Mouse (Mus musculus): ENCODE measurements around the gene Zfp825. TPM values are rescaled to one million over a fixed set of nuclear protein-coding genes. Genes with fewer than 3 reads are reported as not detected.
"Not testable (repeated sequence)": the region's sequence is repeated elsewhere in the genome, so short reads cannot be mapped to it uniquely, and the experiment has no call there.

Gene Zfp825
- 1 to 10 TPM; 6.3 to 6.8 TPM for total RNA-seq (2021)
- long read RNA-seq, experiment 1, partial matches to known transcripts, result 0 of 5 reads
- long read RNA-seq, experiment 1, other reads (novel, unspliced or antisense), result 2 of 5 reads
- long read RNA-seq, experiment 2, partial matches to known transcripts, result 0 of 3 reads
- long read RNA-seq, experiment 2, other reads (novel, unspliced or antisense), result 0 of 3 reads

GRCm38 (mm10) chr13:74493911-74494679, at the start of gene Zfp825:
Zfp825 (minus strand) TSS chr13:74493992.
- intact Hi-C loops (cut with DNase I), result no loop called here
- peak; percentile 81 to 88 for DNase-seq (ENCODE audit: low spot score in 2 of 2)

DNA sequence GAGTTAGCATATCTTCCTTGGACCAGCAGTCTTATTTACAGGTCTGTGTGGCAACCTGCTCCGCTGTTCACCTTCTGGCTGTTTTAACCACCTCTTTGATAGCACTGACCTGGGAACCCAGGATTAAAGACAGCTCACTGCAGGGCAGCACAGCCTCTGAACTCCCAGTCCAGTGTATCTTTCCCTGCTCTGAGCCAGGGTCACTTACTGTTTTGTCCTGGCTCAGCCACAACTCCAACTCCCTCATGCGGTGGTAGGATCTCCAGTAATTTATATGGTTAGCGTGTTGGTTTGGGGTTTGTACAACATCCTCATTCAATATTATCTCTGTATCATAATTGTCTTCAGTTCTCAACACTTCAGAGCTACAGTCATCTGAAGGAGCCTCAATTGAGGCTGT, 41.6 kb upstream of the Zfp825 start:
- intact Hi-C loops (cut with DNase I), result loop anchor here (10.0 kb wide), 1 partner anchor 191 kb away; no protein-coding TSS in a partner anchor
- not testable (repeated sequence) for DNase-seq (ENCODE audit: low spot score in 2 of 2)

DNA sequence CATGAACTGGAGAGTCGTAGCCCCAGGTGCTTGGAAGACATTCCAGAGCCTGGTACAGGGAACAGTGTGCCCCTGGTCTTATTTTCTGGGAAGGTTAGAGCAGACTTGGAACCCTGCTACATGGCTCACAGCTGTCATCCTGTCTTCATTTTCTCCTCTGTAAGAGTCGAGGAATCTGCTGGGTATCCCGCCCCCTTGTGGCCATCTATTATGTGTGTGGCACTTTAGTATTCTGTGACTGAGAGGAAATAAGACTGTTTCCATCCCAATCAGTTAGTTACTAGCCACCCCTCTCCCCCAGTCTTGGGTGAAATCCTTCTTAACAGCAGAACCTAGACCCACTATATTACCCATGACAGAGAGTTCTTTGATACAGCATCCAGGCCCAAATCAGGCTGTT, 41.1 kb upstream of the Zfp825 start:
- peak; percentile 35 to 59 for DNase-seq (ENCODE audit: low spot score in 2 of 2)
- intact Hi-C loops (cut with DNase I), result loop anchor here (10.0 kb wide), 1 partner anchor 190 kb away; no protein-coding TSS in a partner anchor

DNA sequence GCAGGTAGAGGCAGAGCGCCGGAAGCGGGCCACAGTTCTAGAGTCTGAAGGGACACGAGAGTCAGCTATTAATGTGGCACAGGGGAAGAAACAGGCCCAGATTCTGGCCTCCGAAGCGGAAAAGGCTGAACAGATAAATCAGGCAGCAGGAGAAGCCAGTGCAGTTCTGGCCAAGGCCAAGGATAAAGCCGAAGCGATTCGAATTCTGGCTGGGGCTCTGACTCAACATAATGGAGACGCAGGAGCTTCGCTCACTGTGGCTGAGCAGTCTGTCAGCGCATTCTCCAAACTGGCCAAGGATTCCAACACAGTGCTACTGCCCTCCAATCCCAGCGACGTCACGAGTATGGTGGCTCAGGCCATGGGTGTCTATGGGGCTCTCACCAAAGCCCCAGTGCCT, 40.3 kb upstream of the Zfp825 start:
- intact Hi-C loops (cut with DNase I), result loop anchor here (10.0 kb wide), 1 partner anchor 189 kb away; no protein-coding TSS in a partner anchor
- no peak for DNase-seq (ENCODE audit: low spot score in 2 of 2)

- not testable (repeated sequence) for DNase-seq (ENCODE audit: low spot score in 2 of 2)
- intact Hi-C loops (cut with DNase I), result loop anchor here (10.0 kb wide), 1 partner anchor 186 kb away; no protein-coding TSS in a partner anchor
Measured at GRCm38 (mm10) chr13:74531251-74531650, 37.5 kb upstream of the Zfp825 start.

DNA sequence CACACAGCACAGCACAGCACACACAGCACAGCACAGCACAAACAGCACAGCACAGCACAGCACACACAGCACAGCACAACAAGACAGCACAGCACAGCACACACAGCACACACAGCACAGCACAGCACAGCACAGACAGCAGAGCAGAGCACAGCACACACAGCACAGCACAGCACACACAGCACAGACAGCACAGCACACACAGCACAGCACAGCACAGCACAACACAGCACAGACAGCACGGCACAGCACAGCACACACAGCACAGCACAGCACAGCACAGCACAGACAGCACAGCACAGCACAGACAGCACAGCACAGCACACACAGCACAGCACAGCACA, 35.6 kb upstream of the Zfp825 start:
- DNase-seq (ENCODE audit: low spot score in 2 of 2); intact Hi-C loops (cut with DNase I): not testable (repeated sequence)

DNA sequence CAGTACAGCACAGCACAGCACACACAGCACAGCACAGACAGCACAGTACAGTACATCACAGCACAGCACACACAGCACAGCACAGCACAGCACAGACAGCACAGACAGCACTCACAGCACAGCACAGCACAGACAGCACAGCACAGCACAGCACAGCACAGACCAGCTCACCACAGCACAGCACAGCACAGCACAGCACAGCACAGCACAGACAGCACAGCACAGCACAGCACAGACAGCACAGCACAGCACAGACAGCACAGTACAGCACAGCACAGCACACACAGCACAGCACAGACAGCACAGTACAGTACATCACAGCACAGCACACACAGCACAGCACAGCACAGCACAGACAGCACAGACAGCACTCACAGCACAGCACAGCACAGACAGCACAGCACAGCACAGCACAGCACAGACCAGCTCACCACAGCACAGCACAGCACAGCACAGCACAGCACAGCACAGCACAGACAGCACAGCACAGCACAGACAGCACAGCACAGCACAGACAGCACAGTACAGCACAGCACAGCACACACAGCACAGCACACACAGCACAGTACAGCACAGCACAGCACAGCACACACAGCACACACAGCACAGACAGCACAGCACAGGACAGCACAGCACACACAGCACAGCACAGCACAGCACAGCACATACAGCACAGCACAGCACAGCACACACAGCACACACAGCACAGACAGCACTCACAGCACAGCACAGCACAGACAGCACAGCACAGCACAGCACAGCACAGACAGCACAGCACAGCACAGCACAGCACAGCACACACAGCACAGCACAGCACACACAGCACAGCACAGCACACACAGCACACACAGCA, 35.0 kb upstream of the Zfp825 start:
- intact Hi-C loops (cut with DNase I); DNase-seq (ENCODE audit: low spot score in 2 of 2): not testable (repeated sequence)

DNA sequence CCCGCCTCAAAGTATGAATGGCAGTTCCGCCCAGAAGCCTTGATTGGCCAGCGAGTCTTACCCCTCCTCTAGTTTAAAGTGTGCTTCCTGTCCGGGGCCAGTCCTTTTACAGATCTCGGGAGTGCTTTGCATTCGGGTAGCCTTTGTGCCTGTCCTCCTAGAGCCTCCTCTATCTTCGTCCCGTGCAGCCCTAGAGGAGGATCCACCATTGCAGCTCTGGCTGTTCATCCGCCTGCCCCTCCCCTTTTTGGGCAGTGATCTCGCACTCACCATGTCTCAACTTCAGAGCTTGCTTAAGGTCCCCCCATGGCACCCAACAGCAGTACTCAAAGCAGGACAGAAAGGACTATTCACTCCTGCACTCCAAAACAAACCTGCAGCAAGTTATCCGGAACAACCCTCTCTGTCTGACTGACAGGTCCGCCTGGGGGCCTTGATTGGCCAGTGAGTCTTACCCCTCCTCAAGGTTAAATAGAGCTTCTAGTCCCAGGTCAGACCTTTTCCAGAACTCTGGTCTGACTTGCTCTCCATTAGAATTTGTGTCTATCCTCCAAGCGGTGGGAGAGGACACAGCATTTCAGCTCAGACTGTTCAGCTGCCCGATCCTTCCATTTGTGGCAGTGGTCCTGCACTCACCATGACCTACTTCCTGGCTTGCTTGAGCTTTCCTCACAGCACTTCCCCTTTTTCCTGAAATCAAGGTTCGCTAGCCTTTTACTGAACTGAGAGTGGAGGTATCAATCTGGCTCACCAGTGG, 28.9 kb upstream of the Zfp825 start:
- intact Hi-C loops (cut with DNase I), result no loop called here
- peak; percentile 68 to 69 for DNase-seq (ENCODE audit: low spot score in 2 of 2)

- intact Hi-C loops (cut with DNase I); DNase-seq (ENCODE audit: low spot score in 2 of 2): not testable (repeated sequence)
Measured at GRCm38 (mm10) chr13:74522141-74522480, 28.3 kb upstream of the Zfp825 start.

- DNase-seq (ENCODE audit: low spot score in 2 of 2); intact Hi-C loops (cut with DNase I): not testable (repeated sequence)
Measured at GRCm38 (mm10) chr13:74507981-74508380, 14.2 kb upstream of the Zfp825 start.

DNA sequence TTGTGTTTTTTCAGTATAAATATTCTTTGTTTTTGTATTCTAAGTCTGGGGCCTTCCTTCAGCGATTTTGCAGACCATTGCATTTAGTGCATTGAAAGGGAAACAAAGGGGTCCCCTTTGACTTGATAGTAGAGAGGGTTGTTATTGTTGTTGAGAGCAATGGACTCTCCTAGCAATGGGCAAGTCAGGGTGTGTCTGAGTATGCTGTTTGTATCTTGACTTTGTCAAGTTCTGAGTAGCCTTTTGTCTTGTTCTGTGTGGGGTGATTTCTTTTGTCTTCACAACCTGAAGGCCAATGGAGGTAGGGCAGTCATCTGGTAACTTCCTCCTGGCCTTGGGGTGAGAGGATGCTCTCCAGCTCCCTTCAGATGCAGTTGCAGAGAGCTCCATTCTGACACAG, 9.1 kb upstream of the Zfp825 start:
- DNase-seq (ENCODE audit: low spot score in 2 of 2); intact Hi-C loops (cut with DNase I): not testable (repeated sequence)

- intact Hi-C loops (cut with DNase I); DNase-seq (ENCODE audit: low spot score in 2 of 2): not testable (repeated sequence)
Measured at GRCm38 (mm10) chr13:74499696-74500095, 5.9 kb upstream of the Zfp825 start.

GRCm38 (mm10) chr13:74484326-74484725, 9.5 kb downstream of the Zfp825 start:
- DNase-seq (ENCODE audit: low spot score in 2 of 2); intact Hi-C loops (cut with DNase I): not testable (repeated sequence)

GRCm38 (mm10) chr13:74471468-74471867, 22.3 kb downstream of the Zfp825 start:
- DNase-seq (ENCODE audit: low spot score in 2 of 2); intact Hi-C loops (cut with DNase I): not testable (repeated sequence)

GRCm38 (mm10) chr13:74462699-74463385, 30.9 kb downstream of the Zfp825 start:
- peak; percentile 81 to 82 for DNase-seq (ENCODE audit: low spot score in 2 of 2)
- intact Hi-C loops (cut with DNase I), result no loop called here

GRCm38 (mm10) chr13:74462318-74462698, 31.5 kb downstream of the Zfp825 start:
- intact Hi-C loops (cut with DNase I), result not testable (repeated sequence)

GRCm38 (mm10) chr13:74439895-74440294, 53.9 kb downstream of the Zfp825 start:
- no peak for DNase-seq (ENCODE audit: low spot score in 2 of 2)
- intact Hi-C loops (cut with DNase I), result no loop called here

More at GRCm38 (mm10) chr13:74462318-74462698, 31.5 kb downstream of the Zfp825 start:
- not testable (repeated sequence) for DNase-seq (ENCODE audit: low spot score in 2 of 2)
